Mouse (Mus musculus): ENCODE data around the gene Prdm13.

GRCm38 (mm10) chr4:21629275-21629583 is 56.5 kb downstream of the Prdm13 start:
- no peak for TF ChIP-seq CTCF (IDR thresholded peaks at IDR 0.05)
- no peak for TF ChIP-seq EP300 (IDR thresholded peaks at IDR 0.05)
